Mouse (Mus musculus) limb, embryonic 11.5 days (tissue): ENCODE data around the gene Cspg4. TPM values are rescaled to one million over a fixed set of nuclear protein-coding genes. Genes with fewer than 3 reads are reported as not detected.

Experiments
- ATAC-seq: fragments of 200-750 bp; cut with Nextera tagmentation; 2 replicates; pipeline ENCODE4 v1.8.0; 2017; ENCODE audit warnings: low read depth; ENCODE audit not compliant: insufficient number of reproducible peaks, low FRiP score, low TSS enrichment
- DNase-seq: peaks from one replicate; pipeline ENCODE4 v3.0.0-alpha.2; 2015; ENCODE audit warnings: low spot score
- H3K27ac ChIP-seq: fragments of 300-500 bp; sonication (generic); replicated peaks from 2 replicates; pipeline ENCODE4 v1.5.1; 2014; ENCODE audit warnings: low read depth, mild to moderate bottlenecking, low read length
- H3K27me3 ChIP-seq: fragments of 300-500 bp; sonication (generic); 2 replicates; pipeline ENCODE4 v1.6.1; 2014; ENCODE audit warnings: mild to moderate bottlenecking, low read length, mixed read lengths; ENCODE audit not compliant: control insufficient read depth, insufficient read depth
- H3K36me3 ChIP-seq: fragments of 300-500 bp; sonication (generic); 2 replicates; pipeline ENCODE4 v1.6.1; 2014; ENCODE audit warnings: mild to moderate bottlenecking, low read length, moderate library complexity, mixed read lengths; ENCODE audit not compliant: control insufficient read depth, insufficient read depth
- H3K4me1 ChIP-seq: fragments of 300-500 bp; sonication (generic); 2 replicates; pipeline ENCODE4 v1.6.1; 2014; ENCODE audit warnings: low read length, mixed read lengths; ENCODE audit not compliant: control insufficient read depth, insufficient read depth
- H3K4me2 ChIP-seq: fragments of 300-500 bp; sonication (generic); 2 replicates; pipeline ENCODE4 v1.6.1; 2014; ENCODE audit warnings: low read depth, mild to moderate bottlenecking, moderate library complexity; ENCODE audit not compliant: severe bottlenecking
- H3K4me3 ChIP-seq: fragments of 300-500 bp; sonication (generic); 2 replicates; pipeline ENCODE4 v1.5.1; 2014; ENCODE audit warnings: low read depth, low read length
- H3K9ac ChIP-seq: fragments of 300-500 bp; sonication (generic); 2 replicates; pipeline ENCODE4 v1.6.1; 2014; ENCODE audit warnings: mild to moderate bottlenecking, low read length
- H3K9me3 ChIP-seq: fragments of 300-500 bp; sonication (generic); 2 replicates; pipeline ENCODE4 v1.6.1; 2016; ENCODE audit warnings: low read length; ENCODE audit not compliant: control insufficient read depth
- WGBS: fragments of 180-500 bp; shearing (Covaris S2); extraction: QIAGEN DNeasy Blood & Tissue Kit; methylation state at CpG from one replicate; pipeline ENCODE4 v1.1.7; 2014; 5-methylcytosine and 5-hydroxymethylcytosine counted together
- polyA plus RNA-seq: library from polyadenylated mRNA; unstranded; fragments of >200 nt; fragmentation: Nextera tagmentation; extraction: Ambion mirVana; gene quantifications from 2 replicates; pipeline ENCODE4 v1.2.1, GENCODE M21; 2014

Gene Cspg4
- polyA plus RNA-seq, 1 experiment from 2014 or later, result 5.5 TPM

- no peaks in the 10 kb centered on the region for H3K4me1 ChIP-seq
- H3K9ac ChIP-seq, result no peak overlapping the region
- no peaks in the 10 kb centered on the region for H3K9me3 ChIP-seq
- H3K4me2 ChIP-seq, result no peak overlapping the region
- no peak overlapping the region for H3K4me3 ChIP-seq
- ATAC-seq, result no peak
- 79% methylated on average over 5 of the region's 5 CpGs for WGBS
- H3K27me3 ChIP-seq, result no peaks in the 10 kb centered on the region
- no peak for DNase-seq
- no peak overlapping the region for H3K27ac ChIP-seq
- H3K36me3 ChIP-seq, result no peaks in the 10 kb centered on the region
These were observed 29.7 kb upstream of the Cspg4 start for GRCm38 (mm10) chr9:56835152-56835551.

GRCm38 (mm10) chr9:56840721-56841120, 24.1 kb upstream of the Cspg4 start:
- Histone ChIP-seq H3K9me3 (no peaks in the 10 kb centered on the region), H3K4me1 (peaks cover 15% of the 10 kb centered on the region), H3K36me3 (no peaks in the 10 kb centered on the region), H3K9ac (no peak overlapping the region), H3K27me3 (peaks cover 4% of the 10 kb centered on the region; the same call in 1 of the 2 replicates), H3K4me3 (no peak overlapping the region), H3K4me2 (no peak overlapping the region), H3K27ac (no peak overlapping the region)
- DNase-seq (no peak), ATAC-seq (no peak)
- WGBS, result 60% methylated on average over 5 of the region's 5 CpGs

GRCm38 (mm10) chr9:56841864-56842263, 23.0 kb upstream of the Cspg4 start:
- Histone ChIP-seq H3K4me1 (peaks cover 15% of the 10 kb centered on the region), H3K27ac (no peak overlapping the region), H3K9me3 (no peaks in the 10 kb centered on the region), H3K27me3 (peaks cover 4% of the 10 kb centered on the region; the same call in 1 of the 2 replicates), H3K9ac (no peak overlapping the region), H3K4me3 (no peak overlapping the region), H3K4me2 (no peak overlapping the region), H3K36me3 (no peaks in the 10 kb centered on the region)
- no peak for DNase-seq
- no peak for ATAC-seq

GRCm38 (mm10) chr9:56842303-56842719, 22.5 kb upstream of the Cspg4 start:
- no peak for ATAC-seq
- Histone ChIP-seq H3K4me2 (peak overlapping the region; percentile 2; the same call in 1 of the 2 replicates), H3K36me3 (no peaks in the 10 kb centered on the region), H3K9ac (no peak overlapping the region), H3K9me3 (no peaks in the 10 kb centered on the region), H3K27me3 (peaks cover 4% of the 10 kb centered on the region; the same call in 1 of the 2 replicates), H3K4me1 (peaks cover 15% of the 10 kb centered on the region), H3K27ac (no peak overlapping the region), H3K4me3 (no peak overlapping the region)
- peak; percentile 54 for DNase-seq
- WGBS, result 0% methylated on average over 3 of the region's 3 CpGs

GRCm38 (mm10) chr9:56843679-56844188, 21.1 kb upstream of the Cspg4 start:
- Histone ChIP-seq H3K9me3 (no peaks in the 10 kb centered on the region), H3K36me3 (no peaks in the 10 kb centered on the region), H3K27ac (no peak overlapping the region), H3K4me1 (peaks cover 15% of the 10 kb centered on the region), H3K4me2 (no peak overlapping the region), H3K4me3 (no peak overlapping the region), H3K27me3 (peaks cover 4% of the 10 kb centered on the region; the same call in 1 of the 2 replicates), H3K9ac (0 out of 2 replicates have a peak overlapping the region, but pooled peaks have one; percentile 19)
- DNase-seq (peak; percentile 85), ATAC-seq (no peak)
- 39% methylated on average over 7 of the region's 7 CpGs for WGBS

- H3K4me3 ChIP-seq, result no peak overlapping the region
- H3K36me3 ChIP-seq, result no peaks in the 10 kb centered on the region
- H3K27me3 ChIP-seq, result peaks cover 4% of the 10 kb centered on the region; the same call in 1 of the 2 replicates
- no peak overlapping the region for H3K9ac ChIP-seq
- WGBS, result 80% methylated on average over 8 of the region's 8 CpGs
- no peaks in the 10 kb centered on the region for H3K9me3 ChIP-seq
- ATAC-seq, result no peak
- no peak for DNase-seq
- H3K27ac ChIP-seq, result no peak overlapping the region
- H3K4me1 ChIP-seq, result peaks cover 15% of the 10 kb centered on the region
- no peak overlapping the region for H3K4me2 ChIP-seq
These were observed 20.2 kb upstream of the Cspg4 start for GRCm38 (mm10) chr9:56844644-56845043.

- WGBS, result 12% methylated on average over 3 of the region's 3 CpGs
- Histone ChIP-seq H3K4me1 (peaks cover 7% of the 10 kb centered on the region; the same call in 1 of the 2 replicates), H3K27me3 (peaks cover 4% of the 10 kb centered on the region; the same call in 1 of the 2 replicates), H3K9me3 (no peaks in the 10 kb centered on the region), H3K4me3 (no peak overlapping the region), H3K27ac (no peak overlapping the region), H3K4me2 (no peak overlapping the region), H3K36me3 (no peaks in the 10 kb centered on the region), H3K9ac (no peak overlapping the region)
- ATAC-seq, result no peak
- peak; percentile 82 for DNase-seq
These were observed 17.3 kb upstream of the Cspg4 start for GRCm38 (mm10) chr9:56847523-56847922.

- Histone ChIP-seq H3K4me3 (no peak overlapping the region), H3K4me1 (no peaks in the 10 kb centered on the region), H3K27me3 (no peaks in the 10 kb centered on the region), H3K9ac (no peak overlapping the region), H3K36me3 (no peaks in the 10 kb centered on the region), H3K9me3 (no peaks in the 10 kb centered on the region), H3K4me2 (no peak overlapping the region), H3K27ac (no peak overlapping the region)
- 81% methylated on average over 14 of the region's 14 CpGs for WGBS
- ATAC-seq (no peak), DNase-seq (no peak)
These were observed 14.5 kb upstream of the Cspg4 start for GRCm38 (mm10) chr9:56850128-56850904.
